Mouse (Mus musculus): ENCODE data around the gene Fahd1. TPM values are rescaled to one million over a fixed set of nuclear protein-coding genes. Genes with fewer than 3 reads are reported as not detected.

The Fahd1 gene
- total and polyA plus RNA-seq, 3 experiments, result 5.2 to 8.0 (median 6.3) TPM

DNA sequence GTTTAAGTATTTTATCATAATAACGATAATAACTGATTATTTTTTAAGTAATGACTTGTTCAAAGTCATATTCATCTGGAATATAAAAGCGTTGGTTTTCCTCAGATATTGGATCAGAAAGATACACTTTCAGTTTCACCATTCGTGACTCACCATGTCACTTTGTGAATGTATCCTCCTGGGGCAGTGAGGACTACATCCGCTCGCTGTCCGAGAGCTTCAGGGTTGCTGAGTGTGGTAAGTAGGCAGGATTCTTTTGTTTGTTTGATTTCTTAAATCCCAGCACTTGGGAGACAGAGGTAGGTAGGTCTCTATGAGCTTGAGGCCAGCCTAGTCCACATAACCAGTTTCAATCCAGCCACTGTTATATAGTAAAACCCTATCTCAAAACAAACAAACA is 32.0 kb downstream of the Fahd1 start (continued):
- TF ChIP-seq USF1 (IDR thresholded peaks at IDR 0.05; ENCODE audit: low read depth, low read length) (no peak), MXI1 (IDR thresholded peaks at IDR 0.05; ENCODE audit: low read depth, low read length) (peak; percentile 49; the same call in 1 of the 2 replicates), ETS1 (conservative IDR thresholded peaks at IDR 0.05; ENCODE audit: low read depth, low read length) (peak; percentile 44), MAFK (IDR thresholded peaks at IDR 0.05; ENCODE audit: insufficient replicate concordance, low read length) (no peak), IRF4 (IDR thresholded peaks at IDR 0.05; ENCODE audit: low read depth, low read length) (peak; percentile 70), NRF1 (IDR thresholded peaks at IDR 0.05; ENCODE audit: low read depth, low read length) (no peak), JUND (conservative IDR thresholded peaks at IDR 0.05; ENCODE audit: low read depth, low read length) (no peak), UBTF (IDR thresholded peaks at IDR 0.05; ENCODE audit: low read depth, low read length) (no peak)

DNA sequence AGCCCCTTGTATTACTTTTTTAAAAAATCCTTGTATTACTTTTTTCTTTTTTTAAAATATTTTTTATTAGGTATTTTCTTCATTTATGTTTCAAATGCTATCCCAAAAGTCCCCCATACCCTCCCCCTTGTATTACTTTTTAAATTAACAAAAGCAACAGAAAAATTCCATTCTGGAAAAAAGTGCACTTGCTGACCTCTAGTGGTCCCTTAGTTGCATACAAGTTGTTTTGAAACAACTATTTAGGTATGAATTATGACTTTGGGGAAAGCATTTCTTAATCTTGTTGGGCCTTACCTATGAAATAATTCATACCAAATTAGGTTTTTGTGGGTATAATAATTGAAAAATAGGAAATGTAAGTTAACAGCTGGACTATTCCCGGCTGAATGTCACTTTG is 32.7 kb downstream of the Fahd1 start:
- Histone ChIP-seq H3K27me3 (replicated peaks) (peaks cover 27% of the 10 kb centered on the region), H3K79me2 (replicated peaks; ENCODE audit: control insufficient read depth, extremely low read depth, insufficient read depth, poor library complexity, severe bottlenecking) (no peaks in the 10 kb centered on the region), H3K9me3 (replicated peaks; ENCODE audit: low read length) (no peaks in the 10 kb centered on the region), H3K4me3 (replicated peaks in 1 of 3; ENCODE audit: low read depth in 2 of 3, low read length in 2 of 3, poor library complexity in 1 of 3) (no peak overlapping the region), H3K36me3 (replicated peaks in 1 of 2; ENCODE audit: control insufficient read depth in 1 of 2, insufficient read depth in 1 of 2, low read length in 1 of 2) (no peaks in the 10 kb centered on the region), H3K4me2 (ENCODE audit: insufficient read depth, low read depth, poor library complexity, severe bottlenecking) (peak overlapping the region; percentile 93), H3K27ac (ENCODE audit: insufficient read depth, low read depth) (no peak overlapping the region), H3K9ac (ENCODE audit: insufficient read depth, low read depth) (no peak overlapping the region), H3K4me1 (ENCODE audit: control insufficient read depth in 1 of 2, insufficient read depth in 2 of 2) (0 out of 4 replicates have a peak, but pooled peaks cover 0 to 3% of the 10 kb centered on the region in 2 experiments)
- peak; percentile 20 for DNase-seq (ENCODE audit: extremely low read depth)
- dilution Hi-C loops (cut with MboI; ENCODE audit: extremely low pct_ligation_motif_present, extremely low pct_unique_long_range_greater_than_20kb, low sequenced_read_pairs) (no loop called here), in situ Hi-C loops (cut with MboI; ENCODE audit: low pct_ligation_motif_present, low pct_unique_long_range_greater_than_20kb, low sequenced_read_pairs) (no loop called here)
- TF ChIP-seq USF2 (conservative IDR thresholded peaks at IDR 0.05; ENCODE audit: low read depth, low read length) (no peak), UBTF (IDR thresholded peaks at IDR 0.05; ENCODE audit: low read depth, low read length) (no peak), SMC3 (IDR thresholded peaks at IDR 0.05; ENCODE audit: low read depth, low read length) (peak; percentile 68), CTCF (conservative IDR thresholded peaks at IDR 0.05 in 1 of 2, IDR thresholded peaks at IDR 0.05 in 1 of 2; ENCODE audit: low read depth in 2 of 2, low read length in 2 of 2) (peak; percentile 20 to 73; a peak in 3 of 4 replicates), ZMIZ1 (IDR thresholded peaks at IDR 0.05; ENCODE audit: low read depth, low read length) (no peak), BHLHE40 (IDR thresholded peaks at IDR 0.05; ENCODE audit: low read depth, low read length) (no peak), MXI1 (IDR thresholded peaks at IDR 0.05; ENCODE audit: low read depth, low read length) (no peak), IRF4 (IDR thresholded peaks at IDR 0.05; ENCODE audit: low read depth, low read length) (0 out of 2 replicates have a peak, but pooled peaks have one; percentile 17), MYC (IDR thresholded peaks at IDR 0.05; ENCODE audit: low read depth, low read length) (peak; percentile 19; the same call in 1 of the 2 replicates), ELF1 (IDR thresholded peaks at IDR 0.05; ENCODE audit: low read depth, low read length) (no peak), ZC3H11A (IDR thresholded peaks at IDR 0.05; ENCODE audit: low read depth, low read length) (no peak), RCOR1 (conservative IDR thresholded peaks at IDR 0.05; ENCODE audit: low read depth, low read length) (no peak), RAD21 (IDR thresholded peaks at IDR 0.05; ENCODE audit: low read depth, low read length) (peak; percentile 69), SIN3A (IDR thresholded peaks at IDR 0.05; ENCODE audit: low read length) (no peak), E2F4 (IDR thresholded peaks at IDR 0.05; ENCODE audit: insufficient replicate concordance, low read depth, low read length) (0 out of 2 replicates have a peak, but pooled peaks have one; percentile 54), USF1 (IDR thresholded peaks at IDR 0.05; ENCODE audit: low read depth, low read length) (no peak), KAT2A (IDR thresholded peaks at IDR 0.05; ENCODE audit: insufficient replicate concordance, low read length) (no peak), JUN (IDR thresholded peaks at IDR 0.05; ENCODE audit: insufficient read depth, low read depth, low read length) (no peak)

Measured in CH12.LX (cell line).